Comparison of ENCODE assay signal across 8 mouse cellular contexts in genomic region chr17:5795878-5796277, GRCm38 (mm10). TPM values are rescaled to one million over a fixed set of nuclear protein-coding genes. Genes with fewer than 3 reads are reported as not detected.
DNase-seq lines count a peak whose midpoint lies in the region; ATAC-seq lines count a peak whose summit lies in the region.

No protein-coding gene starts in this region.

- H3K9me3 ChIP-seq in forebrain, embryonic 15.5 days: no peaks in the 10 kb centered on the region
- no peaks in the 10 kb centered on the region for H3K9me3 ChIP-seq in hindbrain, embryonic 13.5 days

- no peak overlapping the region for H3K9ac ChIP-seq in forebrain, embryonic 15.5 days (replicated peaks)
- H3K9ac ChIP-seq in hindbrain, embryonic 13.5 days: no peak overlapping the region

- H3K27ac ChIP-seq in forebrain, embryonic 15.5 days (replicated peaks): no peak overlapping the region
- no peak overlapping the region for H3K27ac ChIP-seq in hindbrain, embryonic 13.5 days

- WGBS in forebrain, embryonic 15.5 days: 2% methylated on average over 5 of the region's 5 CpGs
- 4% methylated on average over 5 of the region's 5 CpGs for WGBS in hindbrain, embryonic 13.5 days

- no peak overlapping the region for H3K4me3 ChIP-seq in forebrain, embryonic 15.5 days
- H3K4me3 ChIP-seq in hindbrain, embryonic 13.5 days: no peak overlapping the region

- H3K36me3 ChIP-seq in forebrain, embryonic 15.5 days: no peaks in the 10 kb centered on the region
- H3K36me3 ChIP-seq in hindbrain, embryonic 13.5 days: no peaks in the 10 kb centered on the region

- H3K4me1 ChIP-seq in forebrain, embryonic 15.5 days: peaks cover 10% of the 10 kb centered on the region; the same call in 1 of the 2 replicates
- H3K4me1 ChIP-seq in hindbrain, embryonic 13.5 days (replicated peaks): peaks cover 18% of the 10 kb centered on the region

- no peaks in the 10 kb centered on the region for H3K27me3 ChIP-seq in forebrain, embryonic 15.5 days
- H3K27me3 ChIP-seq in hindbrain, embryonic 13.5 days: no peaks in the 10 kb centered on the region

- no peak overlapping the region for H3K4me2 ChIP-seq in forebrain, embryonic 15.5 days (replicated peaks)
- no peak overlapping the region for H3K4me2 ChIP-seq in hindbrain, embryonic 13.5 days

- peak; percentile 82 for ATAC-seq in forebrain, embryonic 15.5 days (replicated peaks)
- ATAC-seq in hindbrain, embryonic 13.5 days (ENCODE audit: low FRiP score): peak; percentile 54; the same call in 1 of the 2 replicates

- DNase-seq in MN1 (ENCODE audit: low spot score): peak; percentile 89
- DNase-seq in cerebellum, adult 11-12 months: peak; percentile 62
- peak; percentile 81 for DNase-seq in layer of hippocampus, adult 9-11 months
- DNase-seq in lung, postnatal 10 days: peak; percentile 86
- DNase-seq in right cerebral cortex, adult 18-20 months: peak; percentile 81
- peak; percentile 52 to 73 for DNase-seq in urinary bladder, postnatal 36 days (ENCODE audit: low spot score in 2 of 2)

RNA-seq across cellular contexts. Expression of gene Snx9, which starts 45.3 kb away (rescaled TPM):
- polyA plus RNA-seq in forebrain, embryonic 15.5 days (2015; fragmentation: Nextera tagmentation; extraction: Ambion mirVana): 5.9 and 6.9 TPM in 2 replicates
- 7.5 and 8.4 TPM in 2 replicates for polyA plus RNA-seq in hindbrain, embryonic 13.5 days (2015; fragmentation: Nextera tagmentation; extraction: Ambion mirVana)
